Mouse (Mus musculus) neural tube, embryonic 13.5 days (tissue): ENCODE data around the gene Crybb1. TPM values are rescaled to one million over a fixed set of nuclear protein-coding genes. Genes with fewer than 3 reads are reported as not detected.

ENCODE experiments used
- ATAC-seq: fragments of 200-750 bp; cut with Nextera tagmentation; 2 replicates; pipeline ENCODE4 v1.8.0; 2017; ENCODE audit warnings: low read depth, mild to moderate bottlenecking, moderate TSS enrichment, moderate library complexity
- H3K27ac ChIP-seq: fragments of 300-500 bp; sonication (generic); replicated peaks from 2 replicates; pipeline ENCODE4 v1.5.1; 2015; ENCODE audit warnings: moderate library complexity, mild to moderate bottlenecking, inconsistent platforms
- H3K27me3 ChIP-seq: fragments of 300-500 bp; sonication (generic); 2 replicates; pipeline ENCODE4 v1.6.1; 2015; ENCODE audit warnings: mild to moderate bottlenecking, inconsistent platforms
- H3K36me3 ChIP-seq: fragments of 300-500 bp; sonication (generic); 2 replicates; pipeline ENCODE4 v1.6.1; 2015; ENCODE audit warnings: mild to moderate bottlenecking, inconsistent platforms
- H3K4me1 ChIP-seq: fragments of 300-500 bp; sonication (generic); replicated peaks from 2 replicates; pipeline ENCODE4 v1.6.1; 2015; ENCODE audit warnings: inconsistent platforms
- H3K4me2 ChIP-seq: fragments of 300-500 bp; sonication (generic); 2 replicates; pipeline ENCODE4 v1.6.1; 2015; ENCODE audit warnings: inconsistent platforms, mild to moderate bottlenecking, moderate library complexity
- H3K4me3 ChIP-seq: fragments of 300-500 bp; sonication (generic); 2 replicates; pipeline ENCODE4 v1.5.1; 2015; ENCODE audit warnings: mild to moderate bottlenecking, inconsistent platforms
- H3K9ac ChIP-seq: fragments of 300-500 bp; sonication (generic); 2 replicates; pipeline ENCODE4 v1.6.1; 2015; ENCODE audit warnings: moderate library complexity, mild to moderate bottlenecking, inconsistent platforms
- H3K9me3 ChIP-seq: fragments of 300-500 bp; sonication (generic); 2 replicates; pipeline ENCODE4 v1.6.1; 2016; ENCODE audit warnings: inconsistent platforms
- WGBS: fragments of 180-500 bp; shearing (Covaris S2); methylation state at CpG from one replicate; pipeline ENCODE4 v1.1.7; 2015; 5-methylcytosine and 5-hydroxymethylcytosine counted together
- polyA plus RNA-seq: library from polyadenylated mRNA; unstranded; fragments of >200 nt; fragmentation: Nextera tagmentation; extraction: Ambion mirVana; gene quantifications from 2 replicates; pipeline ENCODE4 v1.2.1, GENCODE M21; 2015

Crybb1 gene
- polyA plus RNA-seq, 1 experiment from 2014 or later, result 7.6 TPM

- 38% methylated on average over 3 of the region's 3 CpGs for WGBS
- no peaks in the 10 kb centered on the region for H3K36me3 ChIP-seq
- no peak; the same call in 1 of the 2 replicates for ATAC-seq
These were observed 16.7 kb upstream of the Crybb1 start for GRCm38 (mm10) chr5:112238781-112239482.

GRCm38 (mm10) chr5:112240761-112241160 is 14.9 kb upstream of the Crybb1 start:
- Histone ChIP-seq H3K9ac (no peak overlapping the region), H3K4me2 (peak overlapping the region; percentile 23; the same call in 1 of the 2 replicates), H3K36me3 (no peaks in the 10 kb centered on the region), H3K4me3 (no peak overlapping the region), H3K9me3 (no peaks in the 10 kb centered on the region), H3K4me1 (peaks cover 64% of the 10 kb centered on the region), H3K27me3 (no peaks in the 10 kb centered on the region), H3K27ac (no peak overlapping the region)
- ATAC-seq, result peak; percentile 38; the same call in 1 of the 2 replicates
- 1% methylated on average over 10 of the region's 10 CpGs for WGBS

More at GRCm38 (mm10) chr5:112238781-112239482, 16.7 kb upstream of the Crybb1 start:
- Histone ChIP-seq H3K4me2 (no peak overlapping the region), H3K4me3 (no peak overlapping the region), H3K9ac (no peak overlapping the region), H3K4me1 (peaks cover 64% of the 10 kb centered on the region), H3K27me3 (no peaks in the 10 kb centered on the region), H3K9me3 (no peaks in the 10 kb centered on the region), H3K27ac (peak overlapping the region; percentile 96)

- no peak for ATAC-seq
- no peaks in the 10 kb centered on the region for H3K36me3 ChIP-seq
- H3K4me1 ChIP-seq, result peaks cover 55% of the 10 kb centered on the region
- no peaks in the 10 kb centered on the region for H3K27me3 ChIP-seq
- no peaks in the 10 kb centered on the region for H3K9me3 ChIP-seq
- no peak overlapping the region for H3K4me2 ChIP-seq
- no peak overlapping the region for H3K9ac ChIP-seq
- H3K27ac ChIP-seq, result peak overlapping the region; percentile 42; the same call in 1 of the 2 replicates
- no peak overlapping the region for H3K4me3 ChIP-seq
- 77% methylated on average over 2 of the region's 2 CpGs for WGBS
These were observed 13.8 kb upstream of the Crybb1 start for GRCm38 (mm10) chr5:112241849-112242248.

- Histone ChIP-seq H3K4me3 (no peak overlapping the region), H3K4me1 (peaks cover 50% of the 10 kb centered on the region), H3K36me3 (no peaks in the 10 kb centered on the region), H3K9ac (no peak overlapping the region), H3K9me3 (no peaks in the 10 kb centered on the region), H3K27me3 (no peaks in the 10 kb centered on the region), H3K27ac (peak overlapping the region; percentile 42; the same call in 1 of the 2 replicates), H3K4me2 (no peak overlapping the region)
- WGBS, result 50% methylated on average over 5 of the region's 5 CpGs
- ATAC-seq, result no peak
These were observed 13.2 kb upstream of the Crybb1 start for GRCm38 (mm10) chr5:112242361-112242778.

- ATAC-seq, result no peak
- H3K36me3 ChIP-seq, result no peaks in the 10 kb centered on the region
- H3K9me3 ChIP-seq, result no peaks in the 10 kb centered on the region
- H3K27me3 ChIP-seq, result no peaks in the 10 kb centered on the region
- H3K4me1 ChIP-seq, result peaks cover 44% of the 10 kb centered on the region
- no peak overlapping the region for H3K4me3 ChIP-seq
- no peak overlapping the region for H3K27ac ChIP-seq
- WGBS, result 63% methylated on average over 5 of the region's 5 CpGs
- H3K9ac ChIP-seq, result no peak overlapping the region
- H3K4me2 ChIP-seq, result no peak overlapping the region
These were observed 12.6 kb upstream of the Crybb1 start for GRCm38 (mm10) chr5:112243041-112243440.

GRCm38 (mm10) chr5:112243539-112244274 is 11.9 kb upstream of the Crybb1 start:
- 73% methylated on average over 10 of the region's 10 CpGs for WGBS
- H3K9me3 ChIP-seq, result no peaks in the 10 kb centered on the region
- no peaks in the 10 kb centered on the region for H3K36me3 ChIP-seq
- H3K4me1 ChIP-seq, result peaks cover 37% of the 10 kb centered on the region
- no peak overlapping the region for H3K27ac ChIP-seq
- H3K9ac ChIP-seq, result no peak overlapping the region
- no peak for ATAC-seq
- no peak overlapping the region for H3K4me2 ChIP-seq
- no peaks in the 10 kb centered on the region for H3K27me3 ChIP-seq
- H3K4me3 ChIP-seq, result no peak overlapping the region

GRCm38 (mm10) chr5:112244275-112244562 is 11.4 kb upstream of the Crybb1 start:
- Histone ChIP-seq H3K9me3 (no peaks in the 10 kb centered on the region), H3K27ac (no peak overlapping the region), H3K4me3 (no peak overlapping the region), H3K27me3 (no peaks in the 10 kb centered on the region), H3K36me3 (no peaks in the 10 kb centered on the region), H3K4me1 (peaks cover 32% of the 10 kb centered on the region), H3K9ac (no peak overlapping the region), H3K4me2 (no peak overlapping the region)
- ATAC-seq, result no peak
- WGBS, result 89% methylated on average over 1 of the region's 1 CpGs

GRCm38 (mm10) chr5:112244890-112245615 is 10.6 kb upstream of the Crybb1 start:
- Histone ChIP-seq H3K27me3 (no peaks in the 10 kb centered on the region), H3K4me1 (peaks cover 29% of the 10 kb centered on the region), H3K27ac (no peak overlapping the region), H3K36me3 (no peaks in the 10 kb centered on the region), H3K4me3 (no peak overlapping the region), H3K4me2 (no peak overlapping the region), H3K9me3 (no peaks in the 10 kb centered on the region), H3K9ac (no peak overlapping the region)
- ATAC-seq, result no peak
- WGBS, result 53% methylated on average over 8 of the region's 8 CpGs

- Histone ChIP-seq H3K9me3 (no peaks in the 10 kb centered on the region), H3K9ac (no peak overlapping the region), H3K27ac (no peak overlapping the region), H3K27me3 (no peaks in the 10 kb centered on the region), H3K4me3 (no peak overlapping the region), H3K4me2 (no peak overlapping the region), H3K4me1 (peaks cover 8% of the 10 kb centered on the region), H3K36me3 (no peaks in the 10 kb centered on the region)
- ATAC-seq, result no peak
- 52% methylated on average over 8 of the region's 8 CpGs for WGBS
These were observed 8.2 kb upstream of the Crybb1 start for GRCm38 (mm10) chr5:112247399-112247798.

- no peak overlapping the region for H3K4me2 ChIP-seq
- H3K4me3 ChIP-seq, result no peak overlapping the region
- H3K27me3 ChIP-seq, result no peaks in the 10 kb centered on the region
- no peak for ATAC-seq
- no peak overlapping the region for H3K27ac ChIP-seq
- no peaks in the 10 kb centered on the region for H3K36me3 ChIP-seq
- no peaks in the 10 kb centered on the region for H3K9me3 ChIP-seq
- H3K9ac ChIP-seq, result no peak overlapping the region
- WGBS, result 87% methylated on average over 11 of the region's 11 CpGs
- peaks cover 4% of the 10 kb centered on the region for H3K4me1 ChIP-seq
These were observed 6.5 kb upstream of the Crybb1 start for GRCm38 (mm10) chr5:112249106-112249505.

- H3K4me2 ChIP-seq, result no peak within 1 kb of the TSS
- H3K9ac ChIP-seq, result no peak within 1 kb of the TSS
- no peaks in the 10 kb centered on the region for H3K27me3 ChIP-seq
- peaks cover 21% of the 10 kb centered on the region for H3K4me1 ChIP-seq
- no peak within 1 kb of the TSS for H3K4me3 ChIP-seq
- ATAC-seq, result no peak
- no peaks in the 10 kb centered on the region for H3K36me3 ChIP-seq
- 58% methylated on average over 2 of the region's 2 CpGs for WGBS
- H3K27ac ChIP-seq, result no peak within 1 kb of the TSS
- no peaks in the 10 kb centered on the region for H3K9me3 ChIP-seq
These were observed 3.2 kb upstream of the Crybb1 start, which contains the start of gene Cryba4 for GRCm38 (mm10) chr5:112252400-112252799. TSS of gene Cryba4 (minus strand) at chr5:112252518.

- no peaks in the 10 kb centered on the region for H3K9me3 ChIP-seq
- no peak overlapping the region for H3K27ac ChIP-seq
- H3K9ac ChIP-seq, result no peak overlapping the region
- no peaks in the 10 kb centered on the region for H3K36me3 ChIP-seq
- ATAC-seq, result no peak
- no peak overlapping the region for H3K4me2 ChIP-seq
- H3K27me3 ChIP-seq, result no peaks in the 10 kb centered on the region
- H3K4me3 ChIP-seq, result no peak overlapping the region
- WGBS, result 43% methylated on average over 8 of the region's 8 CpGs
- peaks cover 21% of the 10 kb centered on the region for H3K4me1 ChIP-seq
These were observed 2.4 kb upstream of the Crybb1 start for GRCm38 (mm10) chr5:112253169-112253568.
